Comparison of ENCODE assay signal across 16 mouse cellular contexts in genomic region chr4:32852294-32852693, GRCm38 (mm10).
"Had no signal": no experiment of that assay in that cellular context is flagged by ENCODE, and none has a peak within 500 bp of the region (broad histone marks: within the 10 kb centered on the region; RNA-seq: fewer than 3 reads in every experiment).

No protein-coding gene starts in this region.

- H3K4me3 ChIP-seq: limb, embryonic 12.5 days; liver, embryonic 13.5 days; lung, embryonic 15.5 days; megakaryocyte, embryonic 14.5 days; myocyte; neural tube, embryonic 12.5 days had no signal

- DNase-seq: kidney, adult 11 months; kidney, adult 9 months; kidney, postnatal 36 days; liver; liver, embryonic 13.5 days; liver, postnatal 0 days; lung, postnatal 14 days; right cerebral cortex, postnatal 25 days had no signal

- H3K4me1 ChIP-seq: limb, embryonic 12.5 days; lung, embryonic 15.5 days had no signal

- H3K4me2 ChIP-seq: limb, embryonic 12.5 days; liver, embryonic 13.5 days; lung, embryonic 15.5 days; neural tube, embryonic 12.5 days had no signal

- H3K36me3 ChIP-seq: limb, embryonic 12.5 days; liver, embryonic 13.5 days; lung, embryonic 15.5 days; neural tube, embryonic 12.5 days had no signal

- ATAC-seq: liver, postnatal 0 days had no signal

- H3K9me3 ChIP-seq: limb, embryonic 12.5 days; liver, embryonic 13.5 days; lung, embryonic 15.5 days; megakaryocyte, embryonic 14.5 days; neural tube, embryonic 12.5 days had no signal

- H3K27me3 ChIP-seq: limb, embryonic 12.5 days; liver, embryonic 13.5 days; lung, embryonic 15.5 days; neural tube, embryonic 12.5 days had no signal

- H3K9ac ChIP-seq: limb, embryonic 12.5 days; liver, embryonic 13.5 days; liver, postnatal 0 days; lung, embryonic 15.5 days; neural tube, embryonic 12.5 days had no signal

- H3K27ac ChIP-seq: kidney, postnatal 0 days; limb, embryonic 12.5 days; liver, embryonic 13.5 days; lung, embryonic 15.5 days; macrophage; neural tube, embryonic 12.5 days; stomach, postnatal 0 days had no signal
